Mouse (Mus musculus): ENCODE measurements at regions not wholly inside any gene's neighbourhood (a gene's known extent, or its start where the extent isn't known, plus 50 kb on each side); places are given as distances from the start of the nearest gene placed in this dataset.

GRCm38 (mm10) chr12:45399436-45399835 lies 324.9 kb upstream of the Stxbp6 start:
- no peak for DNase-seq (ENCODE audit: low read depth)

DNA sequence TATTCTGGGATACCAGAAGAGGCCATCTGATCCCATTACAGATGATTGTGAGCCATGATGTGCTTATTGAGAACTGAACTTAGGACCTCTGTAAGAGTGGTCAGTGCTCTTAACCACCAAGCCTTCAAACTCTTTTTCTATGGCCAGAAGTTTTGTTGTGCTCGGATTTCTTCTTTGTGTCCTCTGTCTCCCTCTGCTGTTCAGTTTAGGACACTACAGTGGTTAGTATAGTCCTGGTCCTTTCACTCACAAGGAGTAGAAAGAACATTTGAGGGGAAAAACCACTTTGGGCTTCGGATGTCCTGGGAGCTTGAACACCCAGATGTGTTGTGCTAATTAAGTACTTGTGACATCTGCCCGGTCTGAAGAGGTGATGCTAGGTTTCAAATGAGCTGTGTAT lies 310.4 kb upstream of the Stxbp6 start:
- DNase-seq (ENCODE audit: low read depth) = peak; percentile 1
